Mouse (Mus musculus): ENCODE data around the gene Castor1.

The Castor1 gene

DNA sequence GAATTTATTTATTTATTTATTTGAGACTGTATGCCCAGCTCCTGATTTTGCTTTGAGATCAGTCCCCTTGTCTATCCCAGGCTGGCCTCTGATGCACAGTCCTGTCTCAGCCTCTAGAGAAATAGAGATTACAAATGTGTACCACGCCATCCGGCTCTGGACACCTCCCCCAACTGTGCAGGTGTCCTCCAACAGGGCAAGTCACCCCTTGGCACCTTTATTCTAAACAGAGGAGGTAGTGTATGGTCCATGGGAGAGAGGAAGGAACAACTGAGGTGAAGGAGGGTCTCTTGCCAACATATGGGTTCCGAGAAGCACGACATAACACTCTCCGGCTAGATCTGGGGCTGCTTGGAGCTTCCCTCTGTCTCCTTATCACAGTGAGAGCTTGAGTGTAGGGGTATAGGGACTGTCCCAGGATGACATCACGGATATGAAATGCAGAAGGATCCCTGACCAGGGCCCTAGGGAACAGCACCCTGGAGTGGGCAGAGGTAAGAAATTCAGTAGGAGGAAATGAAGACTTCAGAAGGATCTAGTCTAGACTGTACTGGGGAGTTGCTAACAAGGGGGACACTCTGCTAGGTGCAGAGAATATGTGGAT lies 17.1 kb downstream of the Castor1 start:
- DNase-seq (ENCODE audit: low spot score in 2 of 2), result no peak

- DNase-seq (ENCODE audit: low spot score in 2 of 2), result no peak
These were observed 17.9 kb downstream of the Castor1 start, which contains the start of gene Osm for GRCm38 (mm10) chr11:4235665-4236545. Gene Osm, plus strand, starts transcription at chr11:4236420.

DNA sequence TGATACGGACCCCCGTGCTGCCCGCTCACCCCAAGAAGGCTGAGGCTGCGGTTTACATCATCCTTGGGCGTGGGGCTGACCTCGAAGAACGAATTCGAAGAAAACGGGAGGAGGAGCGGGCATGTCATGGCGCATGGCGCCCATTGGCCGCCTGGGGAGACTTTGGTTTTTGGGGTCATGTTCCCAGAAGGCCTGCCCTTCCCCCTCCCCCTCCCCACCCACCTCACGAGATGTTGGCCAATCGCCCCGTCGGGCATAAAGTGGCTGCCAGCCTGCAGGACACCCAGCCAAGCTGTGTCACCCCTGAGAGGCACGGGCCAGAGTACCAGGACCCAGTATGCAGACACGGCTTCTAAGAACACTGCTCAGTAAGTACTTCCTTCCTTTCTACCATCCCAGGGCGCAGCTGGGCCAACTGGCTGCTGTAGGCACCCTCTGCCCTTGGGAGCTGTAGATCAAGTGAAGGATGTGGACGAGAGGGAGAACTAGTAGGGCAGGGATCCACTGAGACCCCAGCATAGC lies 18.6 kb downstream of the Castor1 start:
- DNase-seq (ENCODE audit: low spot score in 2 of 2), result no peak

DNA sequence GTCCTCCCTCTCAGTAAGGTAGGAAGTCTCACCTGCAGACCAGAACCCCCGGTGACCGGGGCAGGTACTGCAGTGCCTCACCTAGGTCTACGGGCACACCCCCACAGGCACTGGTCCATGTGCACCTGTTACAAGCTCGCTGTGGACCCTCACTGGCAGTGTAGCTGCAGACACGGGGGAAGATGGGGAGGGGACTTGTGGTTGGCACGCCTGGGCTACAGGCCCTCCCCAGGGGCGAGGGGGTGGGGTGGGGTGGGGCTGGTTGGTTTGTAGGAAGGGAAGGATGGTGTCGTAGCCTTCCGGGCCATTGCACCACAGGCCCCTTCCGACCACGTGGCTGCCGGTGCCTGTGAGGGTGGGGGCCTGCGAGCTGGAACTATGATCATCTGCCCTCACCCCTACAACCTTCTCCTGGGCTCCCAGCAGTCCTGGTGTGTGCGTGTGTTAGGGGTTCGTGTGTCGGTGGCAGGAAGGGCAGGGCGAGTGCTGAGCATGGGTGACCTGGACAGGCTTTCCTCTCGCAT lies 19.4 kb downstream of the Castor1 start:
- DNase-seq (ENCODE audit: low spot score in 2 of 2), result no peak

GRCm38 (mm10) chr11:4238167-4238566 lies 20.1 kb downstream of the Castor1 start:
- no peak for DNase-seq (ENCODE audit: low spot score in 2 of 2)

DNA sequence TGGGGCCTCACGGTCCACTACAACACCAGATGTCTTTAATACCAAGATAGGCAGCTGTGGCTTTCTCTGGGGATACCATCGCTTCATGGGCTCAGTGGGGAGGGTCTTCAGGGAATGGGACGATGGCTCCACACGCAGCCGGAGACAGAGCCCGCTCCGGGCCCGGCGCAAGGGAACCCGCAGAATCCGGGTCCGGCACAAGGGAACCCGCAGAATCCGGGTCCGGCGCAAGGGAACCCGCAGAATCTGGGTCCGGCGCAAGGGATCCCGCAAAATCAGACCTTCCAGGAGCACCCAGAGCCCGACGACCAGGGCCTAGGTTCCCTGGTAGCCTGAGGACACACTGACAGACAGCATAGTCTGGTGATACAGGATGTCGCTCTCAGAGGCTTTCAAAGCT lies 21.7 kb downstream of the Castor1 start:
- DNase-seq (ENCODE audit: low spot score in 2 of 2), result no peak

- no peak for DNase-seq (ENCODE audit: low spot score in 2 of 2)
These were observed 22.1 kb downstream of the Castor1 start for GRCm38 (mm10) chr11:4240151-4240550.

DNA sequence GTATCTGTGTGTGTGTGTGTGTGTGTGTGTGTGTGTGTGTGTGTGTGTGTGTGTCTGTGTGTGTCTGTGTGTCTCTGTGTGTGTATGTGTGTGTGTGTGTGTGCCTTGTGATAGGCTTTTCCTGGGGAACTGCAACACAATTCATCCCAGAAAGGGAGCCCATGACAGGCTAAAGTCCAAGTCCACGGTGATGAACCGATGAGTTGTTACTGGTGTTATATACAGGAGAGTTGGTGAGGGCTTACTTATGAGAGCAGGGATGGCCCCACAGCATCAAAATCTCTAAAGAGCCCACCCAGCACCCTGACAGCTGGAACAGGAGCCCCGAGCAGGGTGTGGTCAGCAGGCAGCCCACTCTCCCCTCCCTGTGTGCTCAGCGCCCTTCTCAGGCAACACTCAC lies 23.2 kb downstream of the Castor1 start:
- DNase-seq (ENCODE audit: low spot score in 2 of 2), result no peak

DNA sequence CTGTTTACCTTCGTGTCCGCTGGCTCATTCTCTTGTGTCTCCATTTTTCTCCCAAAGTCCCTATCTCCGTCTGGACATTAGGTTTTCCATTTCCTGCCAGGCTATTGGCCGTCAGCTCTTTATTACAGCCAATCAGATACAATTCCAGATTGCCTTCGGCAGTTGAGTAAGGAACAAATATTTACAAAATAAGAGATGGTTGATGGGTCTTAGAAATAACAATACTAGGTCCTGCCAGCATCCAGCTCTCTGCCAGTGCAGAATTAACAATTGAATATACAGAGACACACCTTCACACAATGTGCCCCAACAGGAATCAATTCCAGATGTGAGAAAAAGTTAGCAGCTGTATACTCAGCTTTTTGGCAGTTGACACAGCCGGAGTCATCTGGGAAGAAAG lies 28.1 kb downstream of the Castor1 start:
- no peak for DNase-seq (ENCODE audit: low spot score in 2 of 2)

GRCm38 (mm10) chr11:4246623-4247022 lies 28.6 kb downstream of the Castor1 start:
- DNase-seq (ENCODE audit: low spot score in 2 of 2), result no peak

- no peak for DNase-seq (ENCODE audit: low spot score in 2 of 2)
These were observed 29.4 kb downstream of the Castor1 start for GRCm38 (mm10) chr11:4247201-4247959.

DNA sequence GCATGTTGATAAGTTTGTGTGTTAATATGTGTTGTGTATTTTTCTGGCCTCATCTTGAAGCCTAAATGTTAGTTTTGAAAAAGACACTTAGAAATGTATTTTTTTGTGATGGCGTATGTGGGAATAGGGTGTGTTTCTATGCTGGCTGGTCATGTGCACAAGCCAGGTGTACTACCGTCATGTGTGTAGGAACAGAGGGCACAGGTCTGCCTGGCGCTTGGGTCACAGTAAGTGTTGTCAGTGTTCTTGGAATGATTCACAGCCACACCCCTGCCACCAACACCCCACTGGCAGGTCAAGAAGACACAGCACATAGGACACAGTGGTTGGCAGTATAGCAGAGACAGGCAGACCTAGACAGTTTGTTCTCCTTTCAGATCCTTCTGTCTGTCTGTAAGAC lies 31.1 kb downstream of the Castor1 start:
- DNase-seq (ENCODE audit: low spot score in 2 of 2), result no peak

- no peak for DNase-seq (ENCODE audit: low spot score in 2 of 2)
These were observed 32.3 kb downstream of the Castor1 start for GRCm38 (mm10) chr11:4250290-4250689.

DNA sequence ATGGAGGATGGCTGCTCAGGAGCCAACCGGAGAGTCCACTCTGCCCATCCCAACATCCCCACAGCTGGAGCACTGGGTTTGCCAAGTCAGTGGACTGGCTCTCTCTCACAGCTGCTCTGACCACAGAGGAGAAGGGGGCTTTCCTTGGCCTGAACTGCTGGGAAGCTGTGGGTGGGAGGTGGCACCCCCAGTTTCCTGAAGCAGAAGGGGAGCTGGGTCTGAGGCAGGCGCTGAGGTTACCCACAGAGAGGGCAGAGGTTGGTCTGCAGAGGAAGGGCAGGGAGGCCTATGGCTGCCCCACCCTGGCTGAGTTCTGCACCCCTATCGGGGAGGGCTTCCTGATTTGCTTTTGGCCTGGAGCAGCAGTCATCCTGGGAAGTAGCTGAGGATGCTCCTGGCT lies 33.4 kb downstream of the Castor1 start:
- no peak for DNase-seq (ENCODE audit: low spot score in 2 of 2)

GRCm38 (mm10) chr11:4252886-4253285 lies 34.9 kb downstream of the Castor1 start:
- DNase-seq (ENCODE audit: low spot score in 2 of 2), result no peak

- no peak for DNase-seq (ENCODE audit: low spot score in 2 of 2)
These were observed 39.0 kb downstream of the Castor1 start, which contains the start of gene Lif for GRCm38 (mm10) chr11:4256846-4257607. Gene Lif, plus strand, starts transcription at chr11:4257557.

DNA sequence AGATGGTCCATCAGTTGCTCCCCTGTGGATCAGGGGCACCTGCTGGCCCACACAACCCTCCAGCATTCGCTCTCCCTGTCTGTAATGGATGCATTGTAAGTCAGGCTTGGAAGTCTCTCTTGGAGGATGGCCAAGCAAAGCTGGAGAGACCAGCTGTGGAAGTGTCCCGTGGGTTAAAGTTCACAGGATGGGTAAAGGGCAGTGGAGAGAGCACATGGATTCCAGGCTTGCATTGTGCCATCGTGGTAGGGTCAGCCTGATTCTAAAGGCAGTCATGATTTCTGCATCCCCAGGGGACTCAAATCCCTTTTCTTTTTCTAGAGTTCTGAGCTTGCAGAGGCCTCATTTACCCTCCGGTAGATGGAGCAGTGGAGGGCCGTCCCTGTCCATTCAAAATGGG lies 39.7 kb downstream of the Castor1 start:
- DNase-seq (ENCODE audit: low spot score in 2 of 2), result no peak

DNA sequence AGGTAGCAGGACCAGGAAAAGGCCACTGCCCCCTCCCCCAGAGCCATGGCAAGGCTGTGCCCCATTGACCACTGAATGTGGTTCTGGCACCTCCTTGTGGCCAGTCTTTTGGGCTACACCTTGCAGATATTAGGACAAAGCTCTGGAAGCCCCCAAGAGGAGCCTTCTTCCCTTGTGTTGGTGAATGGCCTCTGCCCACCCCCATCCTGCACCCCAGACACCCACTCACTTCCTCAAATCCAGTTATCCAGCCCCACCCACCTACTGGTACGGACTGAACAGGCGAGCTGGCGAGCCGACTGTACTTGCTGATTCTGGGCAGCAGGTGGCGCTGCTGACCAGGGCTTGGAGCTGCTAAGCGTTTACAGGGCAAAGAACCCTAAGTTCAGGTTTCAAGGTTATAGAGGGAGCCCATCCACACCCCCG lies 40.6 kb downstream of the Castor1 start:
- peak; percentile 52 to 66 for DNase-seq (ENCODE audit: low spot score in 2 of 2)

DNA sequence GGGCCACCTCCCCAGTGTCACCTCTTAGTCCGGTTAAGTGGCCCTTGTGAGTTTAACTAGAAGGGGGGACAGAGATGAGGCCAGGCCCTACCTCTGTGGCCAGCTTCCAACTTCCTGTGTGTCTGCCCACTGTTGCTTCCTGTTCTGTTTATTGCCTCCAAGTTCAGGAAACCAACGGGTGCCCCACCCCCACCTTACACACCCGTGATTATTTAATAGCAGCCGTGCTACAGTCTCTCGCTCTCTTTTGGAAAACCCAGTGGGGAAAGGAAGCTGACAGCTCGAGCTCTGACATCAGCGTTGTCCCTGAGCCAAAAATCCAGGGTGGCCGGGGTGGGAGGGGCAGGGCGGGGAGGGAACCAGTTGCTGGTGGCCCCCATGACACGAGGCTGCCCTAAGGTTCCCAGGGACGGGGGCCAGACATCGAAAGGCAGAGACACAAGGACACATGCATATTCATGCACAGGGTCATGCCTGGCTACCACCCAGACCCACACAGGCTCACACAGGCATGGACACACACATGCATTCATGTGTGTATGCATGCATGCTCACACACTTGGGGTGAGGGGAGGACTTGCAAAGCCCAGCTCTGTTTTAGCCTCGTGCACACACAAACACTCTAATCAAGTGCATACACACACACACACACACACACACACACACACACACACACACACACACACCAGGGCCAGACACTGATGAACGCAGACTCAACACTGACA lies 42.6 kb downstream of the Castor1 start:
- no peak for DNase-seq (ENCODE audit: low spot score in 2 of 2)

- no peak for DNase-seq (ENCODE audit: low spot score in 2 of 2)
These were observed 43.1 kb downstream of the Castor1 start for GRCm38 (mm10) chr11:4261188-4261494.

- no peak for DNase-seq (ENCODE audit: low spot score in 2 of 2)
These were observed 43.9 kb downstream of the Castor1 start for GRCm38 (mm10) chr11:4261969-4262368.
